Mouse (Mus musculus) lung, adult 2 months (tissue): ENCODE measurements around the gene Ewsr1. TPM values are rescaled to one million over a fixed set of nuclear protein-coding genes. Genes with fewer than 3 reads are reported as not detected.

Experiments
- DNase-seq: peaks from one replicate; pipeline ENCODE4 v3.0.0; 2022
- H3K4me1 ChIP-seq: fragments of 200-500 bp; 2 replicates; pipeline ENCODE4 v1.6.1; 2011; ENCODE audit warnings: low read length; ENCODE audit not compliant: control insufficient read depth, insufficient read depth
- H3K4me3 ChIP-seq: fragments of 200-500 bp; replicated peaks from 2 replicates; pipeline ENCODE3; 2011; ENCODE audit warnings: low read depth, mild to moderate bottlenecking, control low read depth, low read length; ENCODE audit errors: extremely low read depth
- CTCF ChIP-seq: fragments of 200-500 bp; IDR thresholded peaks from 2 replicates; pipeline ENCODE4 v1.5.1; 2011; ENCODE audit warnings: mild to moderate bottlenecking, low read length, control low read depth; ENCODE audit not compliant: insufficient read depth
- POLR2A ChIP-seq: fragments of 200-500 bp; IDR thresholded peaks from 2 replicates; pipeline ENCODE4 v1.6.1; 2011; ENCODE audit warnings: low read depth, mild to moderate bottlenecking, control low read depth, low read length, borderline replicate concordance; ENCODE audit errors: extremely low read depth
- WGBS: fragments of 180-500 bp; shearing (Covaris S2); methylation state at CpG from one replicate; pipeline ENCODE4 v1.1.7; 2018; 5-methylcytosine and 5-hydroxymethylcytosine counted together
- polyA plus RNA-seq: library from polyadenylated mRNA; depleted of rRNA; stranded (reverse); fragments of >200 nt; gene quantifications from 2 replicates; pipeline ENCODE4 v1.2.3, GENCODE M21; 2012; rRNA removed

Gene Ewsr1
- polyA plus RNA-seq, 1 experiment: 420 TPM

GRCm38 (mm10) chr11:5033136-5033535 is 65.9 kb downstream of the Ewsr1 start:
- Histone ChIP-seq H3K4me1 (no peaks in the 10 kb centered on the region), H3K4me3 (no peak overlapping the region)
- TF ChIP-seq POLR2A: no peak
- no peak for TF ChIP-seq CTCF
- WGBS: 65% methylated on average over 3 of the region's 3 CpGs
- no peak for DNase-seq

GRCm38 (mm10) chr11:5032706-5033105 is 66.4 kb downstream of the Ewsr1 start:
- no peak for DNase-seq
- H3K4me3 ChIP-seq: no peak overlapping the region
- 92% methylated on average over 10 of the region's 10 CpGs for WGBS
- no peak for TF ChIP-seq POLR2A
- no peak for TF ChIP-seq CTCF
- no peaks in the 10 kb centered on the region for H3K4me1 ChIP-seq

- Histone ChIP-seq H3K4me1 (no peaks in the 10 kb centered on the region), H3K4me3 (no peak overlapping the region)
- no peak for DNase-seq
- 91% methylated on average over 7 of the region's 7 CpGs for WGBS
- TF ChIP-seq POLR2A: no peak
- no peak for TF ChIP-seq CTCF
Measured at GRCm38 (mm10) chr11:5028228-5028627, 70.8 kb downstream of the Ewsr1 start.

GRCm38 (mm10) chr11:5025108-5025507 is 74.0 kb downstream of the Ewsr1 start:
- H3K4me1 ChIP-seq: no peaks in the 10 kb centered on the region
- WGBS: 94% methylated on average over 1 of the region's 1 CpGs
- no peak overlapping the region for H3K4me3 ChIP-seq
- TF ChIP-seq CTCF: no peak
- no peak for TF ChIP-seq POLR2A
- no peak for DNase-seq

Other genes starting within 250 kb of the Ewsr1 start
- 42.5 and 50.9 TPM in 2 replicates for gene Nf2, start 249.7 kb downstream of the Ewsr1 start, polyA plus RNA-seq
- 7.1 and 16.2 TPM in 2 replicates for gene Nipsnap1, start 225.3 kb downstream of the Ewsr1 start, polyA plus RNA-seq
- gene Thoc5, start 203.9 kb downstream of the Ewsr1 start, polyA plus RNA-seq: 12.1 and 16.4 TPM in 2 replicates
- gene Nefh, start 151.2 kb downstream of the Ewsr1 start, polyA plus RNA-seq: 0.07 and 0.12 TPM in 2 replicates
- 53.9 and 76.0 TPM in 2 replicates for gene Ap1b1, start 112.4 kb downstream of the Ewsr1 start, polyA plus RNA-seq
- 6.2 and 6.9 TPM in 2 replicates for gene Rasl10a, start 41.1 kb downstream of the Ewsr1 start, polyA plus RNA-seq
- 99.7 and 124 TPM in 2 replicates for gene Gas2l1, start 33.9 kb downstream of the Ewsr1 start, polyA plus RNA-seq
- 16.3 and 18.8 TPM in 2 replicates for gene Rhbdd3, start 340 bp downstream of the Ewsr1 start, polyA plus RNA-seq
- 31.4 and 40.2 TPM in 2 replicates for gene Emid1, start 53.0 kb upstream of the Ewsr1 start, polyA plus RNA-seq
- 28.6 and 33.2 TPM in 2 replicates for gene Kremen1, start 162.3 kb upstream of the Ewsr1 start, polyA plus RNA-seq